In genomic region chr8:94800278-94800968, GRCm38 (mm10) we compare ENCODE assay signal across 9 mouse cellular contexts. TPM values are rescaled to one million over a fixed set of nuclear protein-coding genes. Genes with fewer than 3 reads are reported as not detected.
DNase-seq lines count a peak whose midpoint lies in the region; ATAC-seq and TF ChIP-seq lines count a peak whose summit lies in the region.
"Had no signal": no experiment of that assay in that cellular context is flagged by ENCODE, and none has a peak within 500 bp of the region (broad histone marks: within the 10 kb centered on the region; RNA-seq: fewer than 3 reads in every experiment).

No protein-coding gene starts in this region.

- H3K9me3 ChIP-seq in ES-E14 (ENCODE audit: control insufficient read depth, insufficient read depth, low read depth, low read length): no peaks in the 10 kb centered on the region
- H3K9me3 ChIP-seq in midbrain, embryonic 14.5 days (ENCODE audit: control insufficient read depth, low read length): no peaks in the 10 kb centered on the region
- H3K9me3 ChIP-seq in intestine, embryonic 16.5 days (ENCODE audit: control insufficient read depth, low read length): no peaks in the 10 kb centered on the region

- DNase-seq in layer of hippocampus, adult 9-11 months: peak; percentile 64
- DNase-seq in layer of hippocampus, adult 9-10 months (ENCODE audit: low spot score): no peak
- DNase-seq in ES-E14 (ENCODE audit: low read depth, low spot score): peak; percentile 68
- DNase-seq in brain, adult 2 months (ENCODE audit: low read depth, low spot score): peak; percentile 86
- DNase-seq in left cerebral cortex, postnatal 36 days (ENCODE audit: low spot score in 2 of 2): peak; percentile 67 to 74
- no peak for DNase-seq in midbrain, embryonic 14.5 days
- DNase-seq: lung, postnatal 14 days had no signal

- H3K4me1 ChIP-seq in ES-E14 (ENCODE audit: control insufficient read depth in 2 of 2, insufficient read depth in 2 of 2, low read length in 2 of 2, poor library complexity in 1 of 2): peaks cover 0 to 2% of the 10 kb centered on the region in 2 experiments; a peak in 1 of 4 replicates
- H3K4me1 ChIP-seq in midbrain, embryonic 14.5 days (ENCODE audit: control insufficient read depth, insufficient read depth, low read length): no peaks in the 10 kb centered on the region; the same call in 1 of the 2 replicates
- no peaks in the 10 kb centered on the region for H3K4me1 ChIP-seq in intestine, embryonic 16.5 days (ENCODE audit: control insufficient read depth, insufficient read depth, low read length)

- in situ Hi-C loops in ES-E14 (cut with MboI; ENCODE audit: low sequenced_read_pairs in 2 of 2, unreplicated experiment in 2 of 2): loop anchor here in 1 of 2 experiments (10.0 kb wide), 1 partner anchor 96 kb away; no protein-coding TSS in a partner anchor

- no peak overlapping the region for H3K27ac ChIP-seq in ES-E14 (ENCODE audit: insufficient read depth, low read depth, low read length, poor library complexity, severe bottlenecking)
- no peak overlapping the region for H3K27ac ChIP-seq in midbrain, embryonic 14.5 days (replicated peaks; ENCODE audit: low read depth, low read length)
- no peak overlapping the region for H3K27ac ChIP-seq in intestine, embryonic 16.5 days (ENCODE audit: low read length)

- H3K9ac ChIP-seq in ES-E14 (ENCODE audit: insufficient read depth, low read depth, low read length, poor library complexity, severe bottlenecking): no peak overlapping the region
- H3K9ac ChIP-seq in midbrain, embryonic 14.5 days (replicated peaks; ENCODE audit: low read length): no peak overlapping the region
- H3K9ac ChIP-seq in intestine, embryonic 16.5 days (ENCODE audit: low read depth, low read length): no peak overlapping the region

- 60% methylated on average over 7 of the region's 7 CpGs for WGBS in midbrain, embryonic 14.5 days
- 59% methylated on average over 7 of the region's 7 CpGs for WGBS in intestine, embryonic 16.5 days

- no peak for ATAC-seq in monocyte, adult 5-6 weeks (replicated peaks; ENCODE audit: insufficient number of reproducible peaks, low FRiP score, low TSS enrichment, poor library complexity, severe bottlenecking)
- ATAC-seq in midbrain, embryonic 14.5 days (ENCODE audit: low FRiP score, low TSS enrichment): no peak
- no peak for ATAC-seq in intestine, embryonic 16.5 days

- H3K36me3 ChIP-seq in ES-E14 (ENCODE audit: control insufficient read depth, insufficient read depth, low read length, poor library complexity, severe bottlenecking): no peaks in the 10 kb centered on the region
- H3K36me3 ChIP-seq in midbrain, embryonic 14.5 days (ENCODE audit: control insufficient read depth, insufficient read depth, low read length): no peaks in the 10 kb centered on the region
- no peaks in the 10 kb centered on the region for H3K36me3 ChIP-seq in intestine, embryonic 16.5 days (ENCODE audit: control insufficient read depth, insufficient read depth, low read length)

- H3K27me3 ChIP-seq in midbrain, embryonic 14.5 days (ENCODE audit: control insufficient read depth, insufficient read depth, low read length): no peaks in the 10 kb centered on the region
- H3K27me3 ChIP-seq in intestine, embryonic 16.5 days (replicated peaks; ENCODE audit: control insufficient read depth, insufficient read depth, low read length): no peaks in the 10 kb centered on the region

- no peak overlapping the region for H3K4me2 ChIP-seq in midbrain, embryonic 14.5 days (ENCODE audit: low read length)
- H3K4me2 ChIP-seq in intestine, embryonic 16.5 days (ENCODE audit: low read depth, low read length): no peak overlapping the region

- intact Hi-C loops in left cerebral cortex, postnatal 36 days (cut with DNase I): no loop called here

- H3K4me3 ChIP-seq in ES-E14 (ENCODE audit: insufficient read depth in 1 of 2, low read depth in 1 of 2, low read length in 2 of 2, poor library complexity in 1 of 2, severe bottlenecking in 1 of 2): no peak overlapping the region
- no peak overlapping the region for H3K4me3 ChIP-seq in midbrain, embryonic 14.5 days (replicated peaks; ENCODE audit: low read depth, low read length)
- H3K4me3 ChIP-seq in intestine, embryonic 16.5 days (ENCODE audit: low read length): no peak overlapping the region

TF ChIP-seq in ES-E14, 5 proteins besides CTCF, POLR2A, EP300 and RAD21:
- TF ChIP-seq HCFC1 (IDR thresholded peaks at IDR 0.05; ENCODE audit: borderline replicate concordance, insufficient read depth, low read length): no peak
- no peak for TF ChIP-seq CHD2 (IDR thresholded peaks at IDR 0.05; ENCODE audit: low read depth, low read length)
- TF ChIP-seq MAFK (IDR thresholded peaks at IDR 0.05; ENCODE audit: insufficient read depth, low read depth, low read length): no peak
- no peak for TF ChIP-seq ZC3H11A (IDR thresholded peaks at IDR 0.05; ENCODE audit: borderline replicate concordance, low read depth, low read length)
- TF ChIP-seq ZNF384 (IDR thresholded peaks at IDR 0.05; ENCODE audit: low read depth, low read length): no peak

RNA-seq across cellular contexts. Expression of gene Ccl17, which starts 9.8 kb away (rescaled TPM):
- 1.3 and 5.1 TPM in 2 replicates for total RNA-seq in ES-E14 (2012; rRNA removed)
- 10 to 100 TPM; 10.7 to 12.0 TPM for total RNA-seq in left cerebral cortex, postnatal 36 days (2021)
- not detected in 3 replicates for total RNA-seq in monocyte, adult 5-6 weeks (2017)
- 0.81 TPM in 1 of 2 replicates, not detected in the other for polyA plus RNA-seq in midbrain, embryonic 14.5 days (2014; fragmentation: Nextera tagmentation; extraction: Ambion mirVana)
- polyA plus RNA-seq in intestine, embryonic 16.5 days (2015; fragmentation: Nextera tagmentation; extraction: Ambion mirVana): 0.29 and 1.3 TPM in 2 replicates

RNA-seq across cellular contexts. Expression of gene Cx3cl1, which starts 28.6 kb away (rescaled TPM):
- 5.3 and 8.0 TPM in 2 replicates for total RNA-seq in ES-E14 (2012; rRNA removed)
- 100 to 1,000 TPM; 622 to 723 TPM for total RNA-seq in left cerebral cortex, postnatal 36 days (2021)
- total RNA-seq in monocyte, adult 5-6 weeks (2017): not detected in 3 replicates
- polyA plus RNA-seq in midbrain, embryonic 14.5 days (2014; fragmentation: Nextera tagmentation; extraction: Ambion mirVana): 19.1 and 21.8 TPM in 2 replicates
- polyA plus RNA-seq in intestine, embryonic 16.5 days (2015; fragmentation: Nextera tagmentation; extraction: Ambion mirVana): 34.7 and 47.2 TPM in 2 replicates

RNA-seq across cellular contexts. Expression of gene Coq9, which starts 37.7 kb away (rescaled TPM):
- 42.9 and 47.1 TPM in 2 replicates for total RNA-seq in ES-E14 (2012; rRNA removed)
- 10 to 100 TPM; 89.3 to 92.6 TPM for total RNA-seq in left cerebral cortex, postnatal 36 days (2021)
- 23.0 to 27.5 TPM (median 25.1 TPM) in 3 replicates for total RNA-seq in monocyte, adult 5-6 weeks (2017)
- 54.9 and 56.0 TPM in 2 replicates for polyA plus RNA-seq in midbrain, embryonic 14.5 days (2014; fragmentation: Nextera tagmentation; extraction: Ambion mirVana)
- polyA plus RNA-seq in intestine, embryonic 16.5 days (2015; fragmentation: Nextera tagmentation; extraction: Ambion mirVana): 142 and 145 TPM in 2 replicates

RNA-seq across cellular contexts. Expression of gene Ciapin1, which starts 37.7 kb away (rescaled TPM):
- total RNA-seq in ES-E14 (2012; rRNA removed): 98.5 and 134 TPM in 2 replicates
- total RNA-seq in left cerebral cortex, postnatal 36 days (2021): 10 to 100 TPM; 67.6 to 73.5 TPM
- 17.0 to 23.7 TPM (median 17.3 TPM) in 3 replicates for total RNA-seq in monocyte, adult 5-6 weeks (2017)
- polyA plus RNA-seq in midbrain, embryonic 14.5 days (2014; fragmentation: Nextera tagmentation; extraction: Ambion mirVana): 166 and 200 TPM in 2 replicates
- 79.1 and 90.1 TPM in 2 replicates for polyA plus RNA-seq in intestine, embryonic 16.5 days (2015; fragmentation: Nextera tagmentation; extraction: Ambion mirVana)

RNA-seq across cellular contexts. Expression of gene Ccl22, which starts 55.0 kb away (rescaled TPM):
- total RNA-seq in ES-E14 (2012; rRNA removed): 0.48 and 6.1 TPM in 2 replicates
- total RNA-seq in left cerebral cortex, postnatal 36 days (2021): under 1 TPM in 1 of 2 experiments, not detected in 1; 0.17 TPM
- 0.11 to 0.87 TPM (median 0.57 TPM) in 3 replicates for total RNA-seq in monocyte, adult 5-6 weeks (2017)
- 0.67 TPM in 1 of 2 replicates, not detected in the other for polyA plus RNA-seq in midbrain, embryonic 14.5 days (2014; fragmentation: Nextera tagmentation; extraction: Ambion mirVana)
- polyA plus RNA-seq in intestine, embryonic 16.5 days (2015; fragmentation: Nextera tagmentation; extraction: Ambion mirVana): 0.10 TPM in 1 of 2 replicates, not detected in the other

Comparison
In these comparisons a context has a peak if more than half of its experiments do, and no peak if none do; other contexts are left out.
1. DNase-seq: peak in layer of hippocampus, adult 9-11 months (single experiment), ES-E14 (single experiment), brain, adult 2 months (single experiment) and left cerebral cortex, postnatal 36 days (2 of 2); none in layer of hippocampus, adult 9-10 months (single experiment) and midbrain, embryonic 14.5 days (single experiment).
2. RNA of gene Cx3cl1, which starts 28.6 kb away (total RNA-seq): 622 to 723 TPM in left cerebral cortex, postnatal 36 days; 5.3 to 8.0 TPM in ES-E14 and not detected in monocyte, adult 5-6 weeks; every median in the first group is over 10 times any median in the second.